Mouse (Mus musculus) urinary bladder, postnatal 0 days (tissue): ENCODE data around the gene Gm4779. TPM values are rescaled to one million over a fixed set of nuclear protein-coding genes. Genes with fewer than 3 reads are reported as not detected.

Source experiments
- polyA plus RNA-seq: library from polyadenylated mRNA; unstranded; fragments of >200 nt; fragmentation: Nextera tagmentation; extraction: Ambion mirVana; gene quantifications from 2 replicates; pipeline ENCODE4 v1.2.1, GENCODE M21; 2015

Gene Gm4779
- 0.13 TPM in 1 of 2 replicates, not detected in the other for polyA plus RNA-seq

DNA sequence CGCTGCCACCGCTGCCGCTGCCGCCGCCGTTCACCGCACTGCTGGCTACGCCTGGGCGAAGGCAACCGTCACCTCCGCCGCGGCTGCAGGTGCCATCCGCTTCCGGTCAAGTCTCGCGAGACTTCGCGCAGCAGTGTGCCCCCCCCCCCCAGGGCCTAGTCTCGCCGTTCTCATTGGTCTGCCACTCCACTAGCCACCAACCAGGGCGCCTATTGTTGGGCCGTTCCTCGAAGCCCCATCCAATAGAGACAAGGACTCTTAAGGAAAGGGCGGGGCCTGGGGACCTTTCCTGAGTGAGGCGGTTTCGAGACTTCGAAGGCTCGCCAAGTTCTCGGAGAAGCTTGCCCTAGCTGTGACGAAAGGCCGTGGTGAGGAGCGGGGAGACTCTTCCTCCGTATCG lies at the start of gene Gm4779, which contains the start of gene 8030474K03Rik:
Gene Gm4779, minus strand, starts transcription at position 82 of the 400 bp plus-strand sequence.
Gene 8030474K03Rik, plus strand, starts transcription at position 315 of the 400 bp plus-strand sequence.

Other genes with a start within 250 kb of the Gm4779 start
- gene Ogt, start 154.4 kb downstream of the Gm4779 start, polyA plus RNA-seq = 44.0 and 52.2 TPM in 2 replicates
- 0.12 and 0.35 TPM in 2 replicates for gene Cxcr3, start 60.2 kb downstream of the Gm4779 start, polyA plus RNA-seq
- gene 8030474K03Rik, start 233 bp upstream of the Gm4779 start, polyA plus RNA-seq = 0.25 and 0.29 TPM in 2 replicates
- gene Nhsl2, start 55.0 kb upstream of the Gm4779 start, polyA plus RNA-seq = 10.2 and 12.6 TPM in 2 replicates